Mouse (Mus musculus): ENCODE results near the gene C330021F23Rik. TPM values are rescaled to one million over a fixed set of nuclear protein-coding genes. Genes with fewer than 3 reads are reported as not detected.

The C330021F23Rik gene
- total RNA-seq, 1 experiment = 4.6 TPM

- no peaks in the 10 kb centered on the region for H3K9me3 ChIP-seq (ENCODE audit: control insufficient read depth, insufficient read depth, low read depth, low read length)
- in situ Hi-C loops (cut with MboI; ENCODE audit: low sequenced_read_pairs in 2 of 2, unreplicated experiment in 2 of 2) = no loop called here
- peak overlapping the region in 1 of 2 experiments; percentile 59; a peak in 2 of 4 replicates for H3K4me3 ChIP-seq (ENCODE audit: insufficient read depth in 1 of 2, low read depth in 1 of 2, low read length in 2 of 2, poor library complexity in 1 of 2, severe bottlenecking in 1 of 2)
- peaks cover 4 to 18% of the 10 kb centered on the region in 2 experiments; a peak in 2 of 4 replicates for H3K4me1 ChIP-seq (ENCODE audit: control insufficient read depth in 2 of 2, insufficient read depth in 2 of 2, low read length in 2 of 2, poor library complexity in 1 of 2)
- no peak overlapping the region for H3K9ac ChIP-seq (ENCODE audit: insufficient read depth, low read depth, low read length, poor library complexity, severe bottlenecking)
- TF ChIP-seq HCFC1 (IDR thresholded peaks at IDR 0.05; ENCODE audit: borderline replicate concordance, insufficient read depth, low read length) (no peak), MAFK (IDR thresholded peaks at IDR 0.05; ENCODE audit: insufficient read depth, low read depth, low read length) (no peak), ZC3H11A (IDR thresholded peaks at IDR 0.05; ENCODE audit: borderline replicate concordance, low read depth, low read length) (no peak), CHD2 (IDR thresholded peaks at IDR 0.05; ENCODE audit: low read depth, low read length) (no peak), ZNF384 (IDR thresholded peaks at IDR 0.05; ENCODE audit: low read depth, low read length) (no peak)
- H3K27ac ChIP-seq (ENCODE audit: insufficient read depth, low read depth, low read length, poor library complexity, severe bottlenecking) = no peak overlapping the region; the same call in 1 of the 2 replicates
- peak; percentile 86 for DNase-seq (ENCODE audit: low read depth, low spot score)
- H3K36me3 ChIP-seq (ENCODE audit: control insufficient read depth, insufficient read depth, low read length, poor library complexity, severe bottlenecking) = peaks cover 30% of the 10 kb centered on the region
These were observed 31.5 kb upstream of the C330021F23Rik start for GRCm38 (mm10) chr8:3536053-3536841.

- H3K4me3 ChIP-seq (ENCODE audit: insufficient read depth in 1 of 2, low read depth in 1 of 2, low read length in 2 of 2, poor library complexity in 1 of 2, severe bottlenecking in 1 of 2) = no peak overlapping the region
- H3K4me1 ChIP-seq (ENCODE audit: control insufficient read depth in 2 of 2, insufficient read depth in 2 of 2, low read length in 2 of 2, poor library complexity in 1 of 2) = peaks cover 4 to 18% of the 10 kb centered on the region in 2 experiments; a peak in 2 of 4 replicates
- no peak for DNase-seq (ENCODE audit: low read depth, low spot score)
- no peaks in the 10 kb centered on the region for H3K9me3 ChIP-seq (ENCODE audit: control insufficient read depth, insufficient read depth, low read depth, low read length)
- TF ChIP-seq CHD2 (IDR thresholded peaks at IDR 0.05; ENCODE audit: low read depth, low read length) = no peak
- H3K27ac ChIP-seq (ENCODE audit: insufficient read depth, low read depth, low read length, poor library complexity, severe bottlenecking) = no peak overlapping the region; the same call in 1 of the 2 replicates
- H3K9ac ChIP-seq (ENCODE audit: insufficient read depth, low read depth, low read length, poor library complexity, severe bottlenecking) = no peak overlapping the region
- peaks cover 28% of the 10 kb centered on the region for H3K36me3 ChIP-seq (ENCODE audit: control insufficient read depth, insufficient read depth, low read length, poor library complexity, severe bottlenecking)
- in situ Hi-C loops (cut with MboI; ENCODE audit: low sequenced_read_pairs in 2 of 2, unreplicated experiment in 2 of 2) = no loop called here
These were observed 30.9 kb upstream of the C330021F23Rik start for GRCm38 (mm10) chr8:3536940-3537339.

- Histone ChIP-seq H3K9ac (ENCODE audit: insufficient read depth, low read depth, low read length, poor library complexity, severe bottlenecking) (no peak overlapping the region), H3K4me1 (ENCODE audit: control insufficient read depth in 2 of 2, insufficient read depth in 2 of 2, low read length in 2 of 2, poor library complexity in 1 of 2) (peaks cover 4 to 18% of the 10 kb centered on the region in 2 experiments; a peak in 2 of 4 replicates), H3K27ac (ENCODE audit: insufficient read depth, low read depth, low read length, poor library complexity, severe bottlenecking) (no peak overlapping the region), H3K9me3 (ENCODE audit: control insufficient read depth, insufficient read depth, low read depth, low read length) (no peaks in the 10 kb centered on the region), H3K4me3 (ENCODE audit: insufficient read depth in 1 of 2, low read depth in 1 of 2, low read length in 2 of 2, poor library complexity in 1 of 2, severe bottlenecking in 1 of 2) (peak overlapping the region in 1 of 2 experiments; percentile 19; a peak in 1 of 4 replicates), H3K36me3 (ENCODE audit: control insufficient read depth, insufficient read depth, low read length, poor library complexity, severe bottlenecking) (peaks cover 30% of the 10 kb centered on the region)
- in situ Hi-C loops (cut with MboI; ENCODE audit: low sequenced_read_pairs in 2 of 2, unreplicated experiment in 2 of 2) = no loop called here
- no peak for TF ChIP-seq CHD2 (IDR thresholded peaks at IDR 0.05; ENCODE audit: low read depth, low read length)
- TF ChIP-seq ZNF384 (IDR thresholded peaks at IDR 0.05; ENCODE audit: low read depth, low read length) = no peak
- no peak for TF ChIP-seq HCFC1 (IDR thresholded peaks at IDR 0.05; ENCODE audit: borderline replicate concordance, insufficient read depth, low read length)
- TF ChIP-seq ZC3H11A (IDR thresholded peaks at IDR 0.05; ENCODE audit: borderline replicate concordance, low read depth, low read length) = no peak
- TF ChIP-seq MAFK (IDR thresholded peaks at IDR 0.05; ENCODE audit: insufficient read depth, low read depth, low read length) = no peak
- DNase-seq (ENCODE audit: low read depth, low spot score) = no peak
These were observed 30.1 kb upstream of the C330021F23Rik start for GRCm38 (mm10) chr8:3537666-3538065.

- DNase-seq (ENCODE audit: low read depth, low spot score) = no peak
- peaks cover 4 to 18% of the 10 kb centered on the region in 2 experiments; a peak in 2 of 4 replicates for H3K4me1 ChIP-seq (ENCODE audit: control insufficient read depth in 2 of 2, insufficient read depth in 2 of 2, low read length in 2 of 2, poor library complexity in 1 of 2)
- H3K4me3 ChIP-seq (ENCODE audit: insufficient read depth in 1 of 2, low read depth in 1 of 2, low read length in 2 of 2, poor library complexity in 1 of 2, severe bottlenecking in 1 of 2) = no peak overlapping the region
- H3K9ac ChIP-seq (ENCODE audit: insufficient read depth, low read depth, low read length, poor library complexity, severe bottlenecking) = no peak overlapping the region
- no peak overlapping the region for H3K27ac ChIP-seq (ENCODE audit: insufficient read depth, low read depth, low read length, poor library complexity, severe bottlenecking)
- TF ChIP-seq ZNF384 (IDR thresholded peaks at IDR 0.05; ENCODE audit: low read depth, low read length) (no peak), HCFC1 (IDR thresholded peaks at IDR 0.05; ENCODE audit: borderline replicate concordance, insufficient read depth, low read length) (no peak), CHD2 (IDR thresholded peaks at IDR 0.05; ENCODE audit: low read depth, low read length) (no peak), MAFK (IDR thresholded peaks at IDR 0.05; ENCODE audit: insufficient read depth, low read depth, low read length) (no peak), ZC3H11A (IDR thresholded peaks at IDR 0.05; ENCODE audit: borderline replicate concordance, low read depth, low read length) (no peak)
- in situ Hi-C loops (cut with MboI; ENCODE audit: low sequenced_read_pairs in 2 of 2, unreplicated experiment in 2 of 2) = no loop called here
- H3K36me3 ChIP-seq (ENCODE audit: control insufficient read depth, insufficient read depth, low read length, poor library complexity, severe bottlenecking) = peaks cover 40% of the 10 kb centered on the region
- H3K9me3 ChIP-seq (ENCODE audit: control insufficient read depth, insufficient read depth, low read depth, low read length) = no peaks in the 10 kb centered on the region
These were observed 28.6 kb upstream of the C330021F23Rik start for GRCm38 (mm10) chr8:3539146-3539545.

All from ES-E14 (cell line).